Mouse (Mus musculus) hindbrain, embryonic 10.5 days (tissue): ENCODE results near the gene Acap2. TPM values are rescaled to one million over a fixed set of nuclear protein-coding genes. Genes with fewer than 3 reads are reported as not detected.
A peak's percentile ranks its signal among the peaks of the same experiment; 100 is the strongest.

ENCODE experiments used
- DNase-seq: peaks from one replicate; pipeline ENCODE4 v3.0.0-alpha.2; 2017; ENCODE audit warnings: low spot score
- H3K27ac ChIP-seq: fragments of 300-500 bp; sonication (generic); 2 replicates; pipeline ENCODE4 v1.5.1; 2016; ENCODE audit warnings: mild to moderate bottlenecking, moderate library complexity
- H3K27me3 ChIP-seq: fragments of 300-500 bp; sonication (generic); 2 replicates; pipeline ENCODE4 v1.6.1; 2016; ENCODE audit warnings: mild to moderate bottlenecking; ENCODE audit not compliant: poor library complexity, insufficient read depth, severe bottlenecking
- H3K36me3 ChIP-seq: fragments of 300-500 bp; sonication (generic); 2 replicates; pipeline ENCODE4 v1.6.1; 2016; ENCODE audit warnings: mild to moderate bottlenecking, moderate library complexity
- H3K4me1 ChIP-seq: fragments of 300-500 bp; sonication (generic); replicated peaks from 2 replicates; pipeline ENCODE4 v1.6.1; 2016; ENCODE audit warnings: mild to moderate bottlenecking
- H3K4me3 ChIP-seq: fragments of 300-500 bp; sonication (generic); 2 replicates; pipeline ENCODE4 v1.5.1; 2016; ENCODE audit warnings: mild to moderate bottlenecking, moderate library complexity
- H3K9me3 ChIP-seq: fragments of 300-500 bp; sonication (generic); 2 replicates; pipeline ENCODE4 v1.6.1; 2016; ENCODE audit warnings: mild to moderate bottlenecking, moderate library complexity
- WGBS: fragments of 180-500 bp; shearing (Covaris S2); methylation state at CpG from one replicate; pipeline ENCODE4 v1.1.7; 2016; 5-methylcytosine and 5-hydroxymethylcytosine counted together
- polyA plus RNA-seq: library from polyadenylated mRNA; unstranded; fragments of >200 nt; fragmentation: Nextera tagmentation; extraction: Ambion mirVana; gene quantifications from 2 replicates; pipeline ENCODE4 v1.2.1, GENCODE M21; 2016

Acap2 gene
- polyA plus RNA-seq, 1 experiment from 2014 or later = 16.8 TPM

- no peak for DNase-seq
- Histone ChIP-seq H3K27ac (0 out of 2 replicates have a peak overlapping the region, but pooled peaks have one; percentile 19), H3K36me3 (no peaks in the 10 kb centered on the region), H3K9me3 (no peaks in the 10 kb centered on the region), H3K4me3 (no peak overlapping the region), H3K4me1 (peaks cover 40% of the 10 kb centered on the region), H3K27me3 (no peaks in the 10 kb centered on the region)
- WGBS = 85% methylated on average over 7 of the region's 7 CpGs
Observed at GRCm38 (mm10) chr16:31068280-31068679, 132.8 kb downstream of the Acap2 start.

GRCm38 (mm10) chr16:31066344-31067098, 134.5 kb downstream of the Acap2 start:
- Histone ChIP-seq H3K27me3 (no peaks in the 10 kb centered on the region), H3K4me1 (peaks cover 45% of the 10 kb centered on the region), H3K9me3 (no peaks in the 10 kb centered on the region), H3K36me3 (no peaks in the 10 kb centered on the region), H3K27ac (peak overlapping the region; percentile 46), H3K4me3 (no peak overlapping the region)
- DNase-seq = no peak
- WGBS = 68% methylated on average over 15 of the region's 15 CpGs

GRCm38 (mm10) chr16:31064782-31065181, 136.3 kb downstream of the Acap2 start:
- no peak for DNase-seq
- Histone ChIP-seq H3K4me3 (no peak overlapping the region), H3K27ac (no peak overlapping the region), H3K36me3 (no peaks in the 10 kb centered on the region), H3K27me3 (no peaks in the 10 kb centered on the region), H3K9me3 (no peaks in the 10 kb centered on the region), H3K4me1 (peaks cover 36% of the 10 kb centered on the region)
- 96% methylated on average over 6 of the region's 6 CpGs for WGBS

GRCm38 (mm10) chr16:31062918-31063317, 138.1 kb downstream of the Acap2 start:
- H3K27me3 ChIP-seq = no peaks in the 10 kb centered on the region
- H3K9me3 ChIP-seq = no peaks in the 10 kb centered on the region
- 80% methylated on average over 3 of the region's 3 CpGs for WGBS
- DNase-seq = no peak
- H3K4me1 ChIP-seq = peaks cover 44% of the 10 kb centered on the region
- no peak overlapping the region for H3K4me3 ChIP-seq
- H3K36me3 ChIP-seq = no peaks in the 10 kb centered on the region
- H3K27ac ChIP-seq = no peak overlapping the region

GRCm38 (mm10) chr16:31061246-31061880, 139.7 kb downstream of the Acap2 start:
- peaks cover 38% of the 10 kb centered on the region for H3K4me1 ChIP-seq
- H3K36me3 ChIP-seq = no peaks in the 10 kb centered on the region
- H3K27ac ChIP-seq = 0 out of 2 replicates have a peak overlapping the region, but pooled peaks have one; percentile 18
- H3K9me3 ChIP-seq = no peaks in the 10 kb centered on the region
- WGBS = 72% methylated on average over 11 of the region's 11 CpGs
- no peaks in the 10 kb centered on the region for H3K27me3 ChIP-seq
- DNase-seq = peak; percentile 16
- H3K4me3 ChIP-seq = no peak overlapping the region

GRCm38 (mm10) chr16:31060714-31061113, 140.3 kb downstream of the Acap2 start:
- Histone ChIP-seq H3K4me3 (no peak overlapping the region), H3K9me3 (no peaks in the 10 kb centered on the region), H3K27ac (0 out of 2 replicates have a peak overlapping the region, but pooled peaks have one; percentile 18), H3K36me3 (no peaks in the 10 kb centered on the region), H3K27me3 (no peaks in the 10 kb centered on the region), H3K4me1 (peaks cover 35% of the 10 kb centered on the region)
- 93% methylated on average over 13 of the region's 13 CpGs for WGBS
- no peak for DNase-seq

- Histone ChIP-seq H3K4me1 (peaks cover 30% of the 10 kb centered on the region), H3K9me3 (no peaks in the 10 kb centered on the region), H3K4me3 (no peak overlapping the region), H3K36me3 (no peaks in the 10 kb centered on the region), H3K27me3 (no peaks in the 10 kb centered on the region), H3K27ac (no peak overlapping the region)
- DNase-seq = no peak
- 96% methylated on average over 3 of the region's 3 CpGs for WGBS
Observed at GRCm38 (mm10) chr16:31060226-31060625, 140.8 kb downstream of the Acap2 start.

GRCm38 (mm10) chr16:31059730-31060129, 141.3 kb downstream of the Acap2 start:
- no peaks in the 10 kb centered on the region for H3K9me3 ChIP-seq
- no peak for DNase-seq
- 93% methylated on average over 4 of the region's 4 CpGs for WGBS
- H3K4me1 ChIP-seq = peaks cover 29% of the 10 kb centered on the region
- H3K27ac ChIP-seq = no peak overlapping the region
- H3K27me3 ChIP-seq = no peaks in the 10 kb centered on the region
- H3K36me3 ChIP-seq = no peaks in the 10 kb centered on the region
- H3K4me3 ChIP-seq = no peak overlapping the region

GRCm38 (mm10) chr16:31052812-31053211, 148.2 kb downstream of the Acap2 start:
- WGBS = 85% methylated on average over 6 of the region's 6 CpGs

GRCm38 (mm10) chr16:31052177-31052726, 148.8 kb downstream of the Acap2 start:
- no peaks in the 10 kb centered on the region for H3K9me3 ChIP-seq
- no peak overlapping the region for H3K4me3 ChIP-seq
- H3K36me3 ChIP-seq = 0 out of 2 replicates have a peak, but pooled peaks cover 5% of the 10 kb centered on the region
- no peaks in the 10 kb centered on the region for H3K27me3 ChIP-seq
- H3K4me1 ChIP-seq = peaks cover 17% of the 10 kb centered on the region
- DNase-seq = no peak
- WGBS = 81% methylated on average over 7 of the region's 7 CpGs
- H3K27ac ChIP-seq = no peak overlapping the region; the same call in 1 of the 2 replicates

More at GRCm38 (mm10) chr16:31052812-31053211, 148.2 kb downstream of the Acap2 start:
- no peak overlapping the region for H3K4me3 ChIP-seq
- DNase-seq = no peak
- H3K27me3 ChIP-seq = no peaks in the 10 kb centered on the region
- no peaks in the 10 kb centered on the region for H3K9me3 ChIP-seq
- peaks cover 12% of the 10 kb centered on the region for H3K4me1 ChIP-seq
- H3K36me3 ChIP-seq = 0 out of 2 replicates have a peak, but pooled peaks cover 5% of the 10 kb centered on the region
- no peak overlapping the region for H3K27ac ChIP-seq

GRCm38 (mm10) chr16:31050701-31051100, 150.3 kb downstream of the Acap2 start:
- Histone ChIP-seq H3K4me1 (peaks cover 26% of the 10 kb centered on the region), H3K27me3 (no peaks in the 10 kb centered on the region), H3K27ac (no peak overlapping the region), H3K9me3 (no peaks in the 10 kb centered on the region), H3K4me3 (no peak overlapping the region), H3K36me3 (0 out of 2 replicates have a peak, but pooled peaks cover 5% of the 10 kb centered on the region)
- 88% methylated on average over 7 of the region's 7 CpGs for WGBS
- no peak for DNase-seq

- 86% methylated on average over 6 of the region's 6 CpGs for WGBS
Observed at GRCm38 (mm10) chr16:31048194-31048593, 152.9 kb downstream of the Acap2 start.

More at GRCm38 (mm10) chr16:31048194-31048593, 152.9 kb downstream of the Acap2 start:
- Histone ChIP-seq H3K36me3 (0 out of 2 replicates have a peak, but pooled peaks cover 5% of the 10 kb centered on the region), H3K27ac (no peak overlapping the region), H3K27me3 (no peaks in the 10 kb centered on the region), H3K4me3 (no peak overlapping the region), H3K4me1 (peaks cover 37% of the 10 kb centered on the region), H3K9me3 (no peaks in the 10 kb centered on the region)
- no peak for DNase-seq
